Mouse (Mus musculus): ENCODE results near the gene Rad9a.

Gene Rad9a

GRCm38 (mm10) chr19:4218293-4218692, 16.8 kb upstream of the Rad9a start:
- in situ Hi-C loops (cut with MboI, MseI), result no loop called here

- in situ Hi-C loops (cut with MboI, MseI), result no loop called here
These were observed 16.4 kb upstream of the Rad9a start for GRCm38 (mm10) chr19:4217855-4218254.

GRCm38 (mm10) chr19:4217140-4217539, 15.7 kb upstream of the Rad9a start:
- in situ Hi-C loops (cut with MboI, MseI), result no loop called here

- in situ Hi-C loops (cut with MboI, MseI), result no loop called here
These were observed 14.7 kb upstream of the Rad9a start for GRCm38 (mm10) chr19:4216041-4216685.

GRCm38 (mm10) chr19:4215451-4215840, 14.0 kb upstream of the Rad9a start:
- in situ Hi-C loops (cut with MboI, MseI), result no loop called here

GRCm38 (mm10) chr19:4214771-4215450, 13.4 kb upstream of the Rad9a start:
- in situ Hi-C loops (cut with MboI, MseI), result no loop called here

GRCm38 (mm10) chr19:4214071-4214770, 12.8 kb upstream of the Rad9a start, which contains the start of the genes Clcf1 and AC109138.7:
Gene Clcf1, plus strand, starts transcription at chr19:4214238.
Gene AC109138.7, plus strand, starts transcription at chr19:4214357.
- in situ Hi-C loops (cut with MboI, MseI), result no loop called here

GRCm38 (mm10) chr19:4213524-4213974, 12.1 kb upstream of the Rad9a start:
- in situ Hi-C loops (cut with MboI, MseI), result no loop called here

GRCm38 (mm10) chr19:4211891-4212588, 10.6 kb upstream of the Rad9a start:
- in situ Hi-C loops (cut with MboI, MseI), result no loop called here

- in situ Hi-C loops (cut with MboI, MseI), result loop anchor here (5.0 kb wide), 1 partner anchor 39 kb away; no protein-coding TSS in a partner anchor
These were observed 7.1 kb upstream of the Rad9a start for GRCm38 (mm10) chr19:4208563-4208962.

GRCm38 (mm10) chr19:4206971-4207370, 5.5 kb upstream of the Rad9a start:
- in situ Hi-C loops (cut with MboI, MseI), result loop anchor here (5.0 kb wide), 1 partner anchor 40 kb away; no protein-coding TSS in a partner anchor

- in situ Hi-C loops (cut with MboI, MseI), result loop anchor here (5.0 kb wide), 1 partner anchor 42 kb away; no protein-coding TSS in a partner anchor
These were observed 3.4 kb upstream of the Rad9a start for GRCm38 (mm10) chr19:4204889-4205288.

GRCm38 (mm10) chr19:4203604-4204326, 2.3 kb upstream of the Rad9a start:
- in situ Hi-C loops (cut with MboI, MseI), result no loop called here

- in situ Hi-C loops (cut with MboI, MseI), result no loop called here
These were observed 1.7 kb upstream of the Rad9a start for GRCm38 (mm10) chr19:4203148-4203547.

- in situ Hi-C loops (cut with MboI, MseI), result no loop called here
These were observed 687 bp upstream of the Rad9a start for GRCm38 (mm10) chr19:4202149-4202548.

- in situ Hi-C loops (cut with MboI, MseI), result no loop called here
These were observed 4.3 kb downstream of the Rad9a start for GRCm38 (mm10) chr19:4197180-4197579.

GRCm38 (mm10) chr19:4196548-4196947, 4.9 kb downstream of the Rad9a start:
- in situ Hi-C loops (cut with MboI, MseI), result no loop called here

GRCm38 (mm10) chr19:4196048-4196447, 5.4 kb downstream of the Rad9a start:
- in situ Hi-C loops (cut with MboI, MseI), result no loop called here

GRCm38 (mm10) chr19:4194776-4195650, 6.4 kb downstream of the Rad9a start:
- in situ Hi-C loops (cut with MboI, MseI), result no loop called here

All from T-helper 2 cell (primary cell).